Mouse (Mus musculus) stomach, embryonic 15.5 days (tissue): ENCODE measurements around the gene Rps6kb1. TPM values are rescaled to one million over a fixed set of nuclear protein-coding genes. Genes with fewer than 3 reads are reported as not detected.

ENCODE experiments used
- ATAC-seq: fragments of 200-750 bp; cut with Nextera tagmentation; 2 replicates; pipeline ENCODE4 v1.8.0; 2017; ENCODE audit warnings: low read depth, moderate number of reproducible peaks, moderate TSS enrichment; ENCODE audit not compliant: insufficient read depth, low FRiP score
- H3K27ac ChIP-seq: fragments of 300-500 bp; sonication (generic); 2 replicates; pipeline ENCODE4 v1.5.1; 2015; ENCODE audit warnings: mild to moderate bottlenecking, inconsistent platforms
- H3K27me3 ChIP-seq: fragments of 300-500 bp; sonication (generic); replicated peaks from 2 replicates; pipeline ENCODE4 v1.6.1; 2015; ENCODE audit warnings: inconsistent platforms
- H3K36me3 ChIP-seq: fragments of 300-500 bp; sonication (generic); 2 replicates; pipeline ENCODE4 v1.6.1; 2015; ENCODE audit warnings: inconsistent platforms
- H3K4me1 ChIP-seq: fragments of 300-500 bp; sonication (generic); 2 replicates; pipeline ENCODE4 v1.6.1; 2015; ENCODE audit warnings: inconsistent platforms
- H3K4me2 ChIP-seq: fragments of 300-500 bp; sonication (generic); 2 replicates; pipeline ENCODE4 v1.6.1; 2015; ENCODE audit warnings: mild to moderate bottlenecking, inconsistent platforms
- H3K4me3 ChIP-seq: fragments of 300-500 bp; sonication (generic); replicated peaks from 2 replicates; pipeline ENCODE4 v1.5.1; 2015; ENCODE audit warnings: inconsistent platforms
- H3K9ac ChIP-seq: fragments of 300-500 bp; sonication (generic); 2 replicates; pipeline ENCODE4 v1.6.1; 2015; ENCODE audit warnings: inconsistent platforms
- H3K9me3 ChIP-seq: fragments of 300-500 bp; sonication (generic); 2 replicates; pipeline ENCODE4 v1.6.1; 2016; ENCODE audit warnings: inconsistent platforms
- WGBS: fragments of 180-500 bp; shearing (Covaris S2); methylation state at CpG from one replicate; pipeline ENCODE4 v1.1.7; 2015; 5-methylcytosine and 5-hydroxymethylcytosine counted together
- polyA plus RNA-seq: library from polyadenylated mRNA; unstranded; fragments of >200 nt; fragmentation: Nextera tagmentation; extraction: Ambion mirVana; gene quantifications from 2 replicates; pipeline ENCODE4 v1.2.1, GENCODE M21; 2015

The Rps6kb1 gene
- 53.7 and 62.2 TPM in 2 replicates for polyA plus RNA-seq

GRCm38 (mm10) chr11:86544639-86545299, at the start of gene Rps6kb1, which contains the start of gene Tubd1:
TSS of gene Rps6kb1 (minus strand) at chr11:86544805.
TSS of gene Tubd1 (plus strand) at chr11:86544991.
- Histone ChIP-seq H3K36me3 (no peaks in the 10 kb centered on the region), H3K4me1 (peaks cover 13% of the 10 kb centered on the region; the same call in 1 of the 2 replicates), H3K9ac (peak within 1 kb of the TSS; percentile 96), H3K27ac (peak within 1 kb of the TSS; percentile 85), H3K4me3 (peak within 1 kb of the TSS; percentile 92), H3K9me3 (no peaks in the 10 kb centered on the region), H3K4me2 (peak within 1 kb of the TSS; percentile 66), H3K27me3 (no peaks in the 10 kb centered on the region)
- peak; percentile 99 for ATAC-seq
- under 1% methylated on average over 43 of the region's 43 CpGs for WGBS

- H3K27me3 ChIP-seq, result no peaks in the 10 kb centered on the region
- H3K4me3 ChIP-seq, result no peak overlapping the region
- H3K4me1 ChIP-seq, result 0 out of 2 replicates have a peak, but pooled peaks cover 5% of the 10 kb centered on the region
- peak overlapping the region; percentile 45; the same call in 1 of the 2 replicates for H3K27ac ChIP-seq
- H3K4me2 ChIP-seq, result no peak overlapping the region
- no peak overlapping the region for H3K9ac ChIP-seq
- no peaks in the 10 kb centered on the region for H3K36me3 ChIP-seq
- no peak for ATAC-seq
- 81% methylated on average over 5 of the region's 5 CpGs for WGBS
- no peaks in the 10 kb centered on the region for H3K9me3 ChIP-seq
These were observed 48.8 kb upstream of the Rps6kb1 start for GRCm38 (mm10) chr11:86593443-86593842.

GRCm38 (mm10) chr11:86592993-86593392, 48.4 kb upstream of the Rps6kb1 start:
- Histone ChIP-seq H3K4me2 (no peak overlapping the region), H3K36me3 (no peaks in the 10 kb centered on the region), H3K27ac (peak overlapping the region; percentile 45; the same call in 1 of the 2 replicates), H3K4me3 (no peak overlapping the region), H3K27me3 (no peaks in the 10 kb centered on the region), H3K4me1 (peaks cover 8% of the 10 kb centered on the region; the same call in 1 of the 2 replicates), H3K9me3 (no peaks in the 10 kb centered on the region), H3K9ac (no peak overlapping the region)
- WGBS, result 17% methylated on average over 3 of the region's 3 CpGs
- no peak for ATAC-seq

GRCm38 (mm10) chr11:86591931-86592616, 47.5 kb upstream of the Rps6kb1 start:
- H3K9me3 ChIP-seq, result no peaks in the 10 kb centered on the region
- ATAC-seq, result no peak
- H3K4me3 ChIP-seq, result no peak overlapping the region
- no peaks in the 10 kb centered on the region for H3K36me3 ChIP-seq
- no peaks in the 10 kb centered on the region for H3K27me3 ChIP-seq
- peaks cover 11% of the 10 kb centered on the region; the same call in 1 of the 2 replicates for H3K4me1 ChIP-seq
- peak overlapping the region; percentile 51; the same call in 1 of the 2 replicates for H3K27ac ChIP-seq
- WGBS, result 83% methylated on average over 2 of the region's 2 CpGs
- H3K4me2 ChIP-seq, result no peak overlapping the region
- no peak overlapping the region for H3K9ac ChIP-seq

GRCm38 (mm10) chr11:86591301-86591845, 46.8 kb upstream of the Rps6kb1 start:
- Histone ChIP-seq H3K4me2 (no peak overlapping the region), H3K4me1 (peaks cover 11% of the 10 kb centered on the region; the same call in 1 of the 2 replicates), H3K27me3 (no peaks in the 10 kb centered on the region), H3K9me3 (no peaks in the 10 kb centered on the region), H3K27ac (no peak overlapping the region), H3K9ac (no peak overlapping the region), H3K36me3 (no peaks in the 10 kb centered on the region), H3K4me3 (no peak overlapping the region)
- ATAC-seq, result no peak
- 71% methylated on average over 4 of the region's 4 CpGs for WGBS

- WGBS, result 82% methylated on average over 10 of the region's 10 CpGs
- Histone ChIP-seq H3K27ac (no peak overlapping the region), H3K4me3 (no peak overlapping the region), H3K27me3 (no peaks in the 10 kb centered on the region), H3K4me2 (no peak overlapping the region), H3K4me1 (peaks cover 11% of the 10 kb centered on the region; the same call in 1 of the 2 replicates), H3K36me3 (no peaks in the 10 kb centered on the region), H3K9ac (no peak overlapping the region), H3K9me3 (no peaks in the 10 kb centered on the region)
- ATAC-seq, result no peak
These were observed 46.0 kb upstream of the Rps6kb1 start for GRCm38 (mm10) chr11:86590579-86590978.

- Histone ChIP-seq H3K9ac (no peak overlapping the region), H3K4me1 (peaks cover 11% of the 10 kb centered on the region; the same call in 1 of the 2 replicates), H3K4me3 (no peak overlapping the region), H3K9me3 (no peaks in the 10 kb centered on the region), H3K4me2 (no peak overlapping the region), H3K27ac (no peak overlapping the region), H3K36me3 (no peaks in the 10 kb centered on the region), H3K27me3 (no peaks in the 10 kb centered on the region)
- WGBS, result 76% methylated on average over 4 of the region's 4 CpGs
- no peak for ATAC-seq
These were observed 45.5 kb upstream of the Rps6kb1 start for GRCm38 (mm10) chr11:86590066-86590465.

GRCm38 (mm10) chr11:86588583-86589298, 44.1 kb upstream of the Rps6kb1 start:
- H3K36me3 ChIP-seq, result no peaks in the 10 kb centered on the region
- H3K27ac ChIP-seq, result no peak overlapping the region
- H3K9ac ChIP-seq, result no peak overlapping the region
- no peaks in the 10 kb centered on the region for H3K9me3 ChIP-seq
- 90% methylated on average over 4 of the region's 4 CpGs for WGBS
- no peak overlapping the region for H3K4me3 ChIP-seq
- H3K27me3 ChIP-seq, result no peaks in the 10 kb centered on the region
- ATAC-seq, result no peak
- H3K4me1 ChIP-seq, result peaks cover 11% of the 10 kb centered on the region; the same call in 1 of the 2 replicates
- no peak overlapping the region for H3K4me2 ChIP-seq

- H3K27ac ChIP-seq, result peak overlapping the region; percentile 96
- no peaks in the 10 kb centered on the region for H3K9me3 ChIP-seq
- no peak for ATAC-seq
- H3K36me3 ChIP-seq, result no peaks in the 10 kb centered on the region
- WGBS, result 23% methylated on average over 7 of the region's 7 CpGs
- no peak overlapping the region for H3K9ac ChIP-seq
- H3K4me1 ChIP-seq, result peaks cover 6% of the 10 kb centered on the region; the same call in 1 of the 2 replicates
- peak overlapping the region; percentile 62 for H3K4me2 ChIP-seq
- no peaks in the 10 kb centered on the region for H3K27me3 ChIP-seq
- H3K4me3 ChIP-seq, result peak overlapping the region; percentile 54; the same call in 1 of the 2 replicates
These were observed 43.2 kb upstream of the Rps6kb1 start for GRCm38 (mm10) chr11:86587830-86588229.

GRCm38 (mm10) chr11:86586868-86587792, 42.5 kb upstream of the Rps6kb1 start:
- peak overlapping the region; percentile 54 for H3K4me3 ChIP-seq
- H3K36me3 ChIP-seq, result no peaks in the 10 kb centered on the region
- H3K27ac ChIP-seq, result peak overlapping the region; percentile 96
- no peaks in the 10 kb centered on the region for H3K9me3 ChIP-seq
- peaks cover 6% of the 10 kb centered on the region; the same call in 1 of the 2 replicates for H3K4me1 ChIP-seq
- WGBS, result 3% methylated on average over 15 of the region's 15 CpGs
- peak overlapping the region; percentile 62 for H3K4me2 ChIP-seq
- no peaks in the 10 kb centered on the region for H3K27me3 ChIP-seq
- ATAC-seq, result peak; percentile 91
- peak overlapping the region; percentile 49 for H3K9ac ChIP-seq
